ENCODE assay signal across 11 mouse cellular contexts in the genomic region with DNA sequence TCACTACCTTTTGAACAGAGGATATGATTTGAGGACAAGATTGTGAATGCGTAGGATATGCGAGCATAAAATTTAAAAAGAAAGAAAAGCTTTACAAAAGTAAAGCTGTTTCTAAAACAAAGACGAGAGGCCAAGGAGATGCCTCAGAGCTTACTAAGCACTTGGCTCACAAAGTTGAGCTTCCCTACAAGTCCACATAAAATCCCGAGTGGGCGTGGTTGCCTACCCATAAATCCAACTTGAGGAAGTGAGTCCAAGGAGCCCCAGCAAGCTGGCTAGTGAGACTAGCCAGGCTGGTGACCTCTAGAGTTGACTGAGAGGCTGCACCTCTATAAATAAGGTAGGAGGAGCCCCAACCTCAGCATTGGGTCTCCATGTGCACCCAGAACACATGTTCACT.
DNase-seq lines count a peak whose midpoint lies in the region; ATAC-seq and TF ChIP-seq lines count a peak whose summit lies in the region.
"Had no signal": no experiment of that assay in that cellular context is flagged by ENCODE, and none has a peak within 500 bp of the region (broad histone marks: within the 10 kb centered on the region; RNA-seq: fewer than 3 reads in every experiment).

No protein-coding gene starts in this region.

- WGBS in embryonic facial prominence, embryonic 14.5 days = 96% methylated on average over 5 of the region's 5 CpGs
- 88% methylated on average over 5 of the region's 5 CpGs for WGBS in embryonic facial prominence, embryonic 10.5 days
- 80% methylated on average over 5 of the region's 5 CpGs for WGBS in limb, embryonic 14.5 days
- 92% methylated on average over 5 of the region's 5 CpGs for WGBS in limb, embryonic 10.5 days

- ATAC-seq in embryonic facial prominence, embryonic 14.5 days (ENCODE audit: low read depth) = no peak
- ATAC-seq in limb, embryonic 14.5 days (ENCODE audit: low FRiP score, low read depth) = no peak
- ATAC-seq: forebrain, embryonic 13.5 days had no signal

- H3K4me3 ChIP-seq in embryonic facial prominence, embryonic 14.5 days (ENCODE audit: low read depth, low read length) = no peak overlapping the region
- H3K4me3 ChIP-seq in embryonic facial prominence, embryonic 10.5 days = no peak overlapping the region
- no peak overlapping the region for H3K4me3 ChIP-seq in limb, embryonic 14.5 days (replicated peaks; ENCODE audit: low read length)
- H3K4me3 ChIP-seq in limb, embryonic 10.5 days = no peak overlapping the region
- H3K4me3 ChIP-seq: embryonic facial prominence, embryonic 12.5 days; forebrain, embryonic 13.5 days had no signal

- DNase-seq in embryonic facial prominence, embryonic 14.5 days (ENCODE audit: low spot score) = peak; percentile 33
- DNase-seq in embryonic facial prominence, embryonic 10.5 days (ENCODE audit: low spot score) = no peak
- peak; percentile 30 for DNase-seq in limb, embryonic 14.5 days (ENCODE audit: low spot score)
- DNase-seq in limb, embryonic 10.5 days (ENCODE audit: low spot score) = no peak
- DNase-seq in ZHBTc4 (ENCODE audit: low read depth, low spot score) = peak; percentile 28
- DNase-seq in heart, postnatal 14 days = peak; percentile 9 to 31
- DNase-seq in spleen, postnatal 4 days (ENCODE audit: low spot score in 2 of 2) = no peak
- DNase-seq in left cerebral cortex, postnatal 14 days (ENCODE audit: low spot score in 2 of 2) = no peak

- TF ChIP-seq POLR2A in limb, embryonic 14.5 days (IDR thresholded peaks at IDR 0.05; ENCODE audit: borderline replicate concordance, extremely low read depth, insufficient read depth, insufficient read length) = no peak

- H3K4me1 ChIP-seq in embryonic facial prominence, embryonic 14.5 days (ENCODE audit: control insufficient read depth, insufficient read depth, low read length) = no peaks in the 10 kb centered on the region
- H3K4me1 ChIP-seq in embryonic facial prominence, embryonic 10.5 days = no peaks in the 10 kb centered on the region
- H3K4me1 ChIP-seq in limb, embryonic 14.5 days (ENCODE audit: control insufficient read depth, insufficient read depth, low read length) = no peaks in the 10 kb centered on the region
- no peaks in the 10 kb centered on the region for H3K4me1 ChIP-seq in limb, embryonic 10.5 days
- H3K4me1 ChIP-seq: embryonic facial prominence, embryonic 12.5 days had no signal

- no peaks in the 10 kb centered on the region for H3K27me3 ChIP-seq in embryonic facial prominence, embryonic 14.5 days (replicated peaks; ENCODE audit: control insufficient read depth, insufficient read depth, low read length)
- no peaks in the 10 kb centered on the region for H3K27me3 ChIP-seq in embryonic facial prominence, embryonic 10.5 days (replicated peaks; ENCODE audit: low read depth, poor library complexity, severe bottlenecking)
- no peaks in the 10 kb centered on the region for H3K27me3 ChIP-seq in limb, embryonic 14.5 days (ENCODE audit: control insufficient read depth, insufficient read depth, low read length)
- no peaks in the 10 kb centered on the region for H3K27me3 ChIP-seq in limb, embryonic 10.5 days (ENCODE audit: low read depth, poor library complexity, severe bottlenecking)
- H3K27me3 ChIP-seq: embryonic facial prominence, embryonic 12.5 days; forebrain, embryonic 13.5 days had no signal

- no peak overlapping the region for H3K4me2 ChIP-seq in embryonic facial prominence, embryonic 14.5 days (ENCODE audit: low read depth, low read length)
- H3K4me2 ChIP-seq in limb, embryonic 14.5 days (replicated peaks; ENCODE audit: low read depth, low read length, severe bottlenecking) = no peak overlapping the region
- H3K4me2 ChIP-seq: embryonic facial prominence, embryonic 12.5 days; forebrain, embryonic 13.5 days; lung, embryonic 14.5 days had no signal

- no peak overlapping the region for H3K9ac ChIP-seq in embryonic facial prominence, embryonic 14.5 days (ENCODE audit: low read depth, low read length)
- no peak overlapping the region for H3K9ac ChIP-seq in limb, embryonic 14.5 days (ENCODE audit: low read depth, low read length, severe bottlenecking)
- H3K9ac ChIP-seq: embryonic facial prominence, embryonic 12.5 days; forebrain, embryonic 13.5 days; lung, embryonic 14.5 days had no signal

- intact Hi-C loops in heart, postnatal 14 days (cut with DNase I) = loop anchor here (1.0 to 5.0 kb wide), 2 partner anchors 146 to 420 kb away; no protein-coding TSS in a partner anchor
- intact Hi-C loops in left cerebral cortex, postnatal 14 days (cut with DNase I) = loop anchor here (5.0 to 10.0 kb wide), 2 partner anchors 144 to 419 kb away; no protein-coding TSS in a partner anchor

- no peak overlapping the region for H3K27ac ChIP-seq in embryonic facial prominence, embryonic 14.5 days (replicated peaks; ENCODE audit: low read depth, low read length)
- no peak overlapping the region for H3K27ac ChIP-seq in embryonic facial prominence, embryonic 10.5 days (replicated peaks)
- no peak overlapping the region for H3K27ac ChIP-seq in limb, embryonic 14.5 days (replicated peaks; ENCODE audit: low read depth, low read length)
- no peak overlapping the region for H3K27ac ChIP-seq in limb, embryonic 10.5 days
- H3K27ac ChIP-seq: embryonic facial prominence, embryonic 12.5 days; forebrain, embryonic 13.5 days had no signal

- 0 out of 2 replicates have a peak, but pooled peaks cover 6% of the 10 kb centered on the region for H3K9me3 ChIP-seq in embryonic facial prominence, embryonic 14.5 days (ENCODE audit: control insufficient read depth, low read length)
- no peaks in the 10 kb centered on the region for H3K9me3 ChIP-seq in embryonic facial prominence, embryonic 10.5 days
- H3K9me3 ChIP-seq in limb, embryonic 14.5 days (ENCODE audit: control insufficient read depth, low read length) = no peaks in the 10 kb centered on the region; the same call in 1 of the 2 replicates
- H3K9me3 ChIP-seq in limb, embryonic 10.5 days (replicated peaks) = no peaks in the 10 kb centered on the region
- H3K9me3 ChIP-seq: embryonic facial prominence, embryonic 12.5 days had no signal

- H3K36me3 ChIP-seq in embryonic facial prominence, embryonic 14.5 days (ENCODE audit: control insufficient read depth, insufficient read depth, low read length) = no peaks in the 10 kb centered on the region
- H3K36me3 ChIP-seq in embryonic facial prominence, embryonic 10.5 days (replicated peaks) = no peaks in the 10 kb centered on the region
- H3K36me3 ChIP-seq in limb, embryonic 14.5 days (ENCODE audit: control insufficient read depth, insufficient read depth, low read length) = no peaks in the 10 kb centered on the region
- H3K36me3 ChIP-seq in limb, embryonic 10.5 days = no peaks in the 10 kb centered on the region
- H3K36me3 ChIP-seq: embryonic facial prominence, embryonic 12.5 days had no signal

Comparison
In these comparisons a context has a peak if more than half of its experiments do, and no peak if none do; other contexts are left out.
1. DNase-seq: peak in embryonic facial prominence, embryonic 14.5 days (single experiment), limb, embryonic 14.5 days (single experiment), ZHBTc4 (single experiment) and heart, postnatal 14 days (2 of 2); none in embryonic facial prominence, embryonic 10.5 days (single experiment), limb, embryonic 10.5 days (single experiment), spleen, postnatal 4 days (0 of 2) and left cerebral cortex, postnatal 14 days (0 of 2).